Mouse (Mus musculus): Measurements from ENCODE around the gene Fbxw5.

The Fbxw5 gene

DNA sequence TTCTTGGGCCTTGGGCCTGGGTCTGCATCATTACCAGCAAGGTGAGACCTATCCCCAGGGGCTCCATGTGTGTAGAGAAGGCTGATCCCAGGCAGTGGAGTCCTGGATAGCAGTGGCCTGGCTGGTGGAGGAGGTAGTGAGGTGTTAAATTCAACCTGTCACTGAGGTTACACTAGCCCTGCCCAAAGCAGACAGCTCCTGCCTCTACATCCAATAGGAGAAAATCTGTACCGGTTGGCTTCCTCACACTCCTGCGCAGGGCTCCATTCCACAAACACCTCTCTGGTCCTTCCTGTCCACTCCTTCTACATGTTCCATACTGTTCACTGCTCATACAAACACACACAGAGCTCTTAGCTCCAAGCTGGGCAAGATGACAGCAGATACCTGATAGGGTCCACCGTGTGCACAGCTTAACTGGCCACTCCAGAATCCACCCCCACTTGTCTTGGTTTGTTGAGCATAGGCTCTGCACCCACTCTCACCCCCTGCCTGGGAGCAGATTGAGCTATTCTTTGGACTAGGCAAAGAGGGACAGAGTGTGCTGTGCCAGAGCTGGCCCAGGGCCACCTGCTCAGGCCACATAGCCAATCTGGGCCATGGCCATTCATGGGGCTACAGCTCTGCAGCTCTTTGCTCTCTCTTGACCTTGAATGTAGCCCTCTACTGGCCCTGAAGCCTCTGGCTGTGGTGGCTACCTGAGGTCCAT, 22.4 kb upstream of the Fbxw5 start:
- no peak for DNase-seq (ENCODE audit: low spot score in 2 of 2)

DNA sequence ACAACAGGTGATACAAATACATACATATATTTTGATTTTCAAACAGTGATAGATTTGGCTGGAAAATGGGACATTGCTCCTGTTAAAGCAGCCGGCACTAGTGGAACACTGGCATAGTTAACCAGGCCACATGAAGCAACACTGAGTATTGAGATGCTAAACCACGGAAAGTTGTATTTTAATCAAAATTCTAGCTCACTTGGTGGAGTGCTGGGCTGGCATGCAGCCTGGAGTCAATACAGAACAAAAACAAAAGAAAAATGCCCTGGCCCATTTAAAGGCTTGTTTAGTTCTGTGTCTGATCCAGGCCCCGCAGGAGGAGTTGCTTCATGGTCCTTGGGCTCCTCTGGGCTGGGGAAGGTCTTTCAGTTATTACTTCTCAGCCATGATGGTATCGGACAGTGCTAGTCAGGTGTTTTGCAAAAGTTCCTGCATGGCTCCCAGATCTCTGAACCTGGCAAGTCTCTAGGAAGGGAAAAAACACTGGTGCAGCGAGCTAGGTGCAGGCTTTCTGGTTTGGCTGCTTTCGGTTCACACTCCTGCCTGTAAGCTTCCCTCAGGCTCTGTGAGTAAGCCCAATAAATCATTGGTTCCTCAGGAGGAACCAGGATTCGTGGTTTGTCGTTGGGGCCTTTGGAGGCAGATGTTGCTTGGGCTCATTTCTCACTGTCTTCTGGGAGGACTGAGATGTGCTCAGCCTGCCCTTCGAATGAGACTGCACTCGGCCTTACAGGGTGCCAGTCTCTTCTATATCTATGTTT, 20.8 kb upstream of the Fbxw5 start:
- no peak for DNase-seq (ENCODE audit: low spot score in 2 of 2)

DNA sequence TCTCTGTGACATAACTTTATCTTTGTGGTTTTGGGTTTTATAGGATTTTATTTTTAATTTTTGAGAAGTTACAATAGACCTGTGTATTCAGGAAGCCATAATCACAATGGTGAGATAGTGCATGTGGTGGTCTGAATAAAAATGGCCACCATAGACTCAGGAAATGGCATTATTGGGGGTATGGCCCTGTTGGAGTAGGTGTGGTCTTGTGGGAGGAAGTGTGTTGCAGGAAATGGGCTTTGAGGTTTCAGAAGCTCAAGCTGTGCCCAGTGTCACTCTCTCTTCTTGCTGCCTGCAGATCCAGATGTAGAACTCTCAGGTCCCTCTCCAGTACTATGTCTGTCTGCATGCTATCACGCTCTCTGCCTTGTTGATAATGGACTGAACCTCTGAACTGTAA, 20.0 kb upstream of the Fbxw5 start:
- no peak for DNase-seq (ENCODE audit: low spot score in 2 of 2)

DNA sequence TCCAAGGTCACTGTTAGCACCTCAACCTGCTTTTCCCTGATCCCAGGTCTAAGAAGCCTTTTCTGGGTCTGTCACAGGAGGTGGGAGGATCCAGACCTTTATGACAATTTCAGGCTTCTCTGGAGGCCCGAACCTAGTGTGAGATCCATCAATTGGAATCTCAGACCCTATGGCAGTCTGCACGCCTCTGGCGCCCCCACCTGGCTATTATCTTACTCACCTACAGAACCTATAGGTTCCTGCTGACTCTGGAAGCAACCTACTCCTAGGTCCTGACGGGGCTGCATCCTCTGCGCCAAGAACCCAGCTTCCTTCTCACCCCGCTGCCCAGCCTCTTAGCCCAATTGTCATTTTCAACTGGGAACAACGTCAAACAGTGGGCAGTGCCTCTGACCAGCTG, 17.6 kb upstream of the Fbxw5 start:
- DNase-seq (ENCODE audit: low spot score in 2 of 2), result peak; percentile 21 to 40

DNA sequence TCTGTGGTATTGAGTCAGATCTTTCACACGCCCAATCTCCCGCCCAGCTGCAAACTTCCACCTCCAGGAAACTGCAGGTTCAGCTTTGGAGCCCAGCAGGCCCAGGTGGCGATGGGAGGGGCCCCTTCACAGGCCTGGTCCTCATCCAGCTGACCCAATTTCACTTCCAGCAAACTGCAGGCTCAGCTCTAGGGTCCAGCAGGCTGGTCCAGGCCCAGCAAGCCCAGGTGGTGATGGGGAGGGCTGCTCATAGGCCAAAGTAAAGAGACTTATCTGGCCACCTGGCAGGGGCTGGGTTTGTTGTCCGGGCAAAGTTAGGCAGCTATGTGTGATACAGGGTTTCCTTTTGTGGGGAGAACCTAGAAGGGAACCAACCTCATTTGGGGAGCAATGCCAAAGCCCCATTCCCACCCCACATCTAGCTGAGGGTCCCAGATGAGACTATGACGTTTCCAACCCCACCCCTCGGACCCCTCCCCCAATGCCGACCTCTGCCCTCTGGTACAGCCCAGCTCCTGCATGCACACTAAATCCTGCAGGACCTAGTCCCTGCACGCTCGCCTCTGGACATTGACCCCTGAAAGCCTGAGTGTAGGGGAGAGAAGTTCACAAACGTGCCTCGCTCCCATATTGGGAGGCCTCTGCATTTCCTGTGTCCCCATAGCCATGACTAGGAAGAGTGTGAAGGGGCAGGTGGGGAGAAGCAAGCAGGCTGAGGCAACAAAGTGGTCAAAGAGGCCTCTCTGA, 15.5 kb upstream of the Fbxw5 start:
- DNase-seq (ENCODE audit: low spot score in 2 of 2), result no peak

DNA sequence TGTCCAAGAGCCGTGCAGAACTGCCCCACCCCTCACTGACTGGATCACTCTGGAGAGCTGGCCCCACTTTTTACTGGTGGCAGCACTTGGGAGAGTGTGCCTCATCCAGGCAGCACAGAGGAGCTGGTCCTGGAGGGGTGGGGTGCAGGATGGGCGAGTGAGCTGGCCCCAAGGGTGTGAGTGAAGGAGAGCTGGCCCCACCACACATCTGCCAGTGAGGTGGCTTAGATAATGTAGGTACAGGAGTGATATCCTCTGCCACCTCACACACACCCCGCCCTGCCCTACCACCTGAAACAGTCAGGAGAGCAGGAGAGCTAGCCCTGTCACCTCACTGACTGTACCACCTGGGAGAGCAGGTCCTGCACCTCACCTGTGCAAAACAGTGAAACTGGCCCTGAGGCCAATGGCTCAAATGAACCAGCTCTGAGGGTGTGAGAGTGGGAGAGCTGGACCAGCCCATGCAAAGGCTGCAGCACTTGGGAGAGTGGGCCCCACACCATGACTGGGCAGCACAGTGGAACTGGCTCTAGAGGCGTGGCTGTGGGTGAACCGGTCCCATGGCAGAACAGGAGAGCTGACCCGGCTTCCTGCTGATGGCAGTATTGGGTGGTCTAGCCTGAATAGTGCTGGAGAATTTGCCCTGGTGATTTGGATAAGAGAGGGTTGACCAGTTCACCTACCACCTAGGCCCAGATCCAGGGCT, 12.4 kb upstream of the Fbxw5 start:
- no peak for DNase-seq (ENCODE audit: low spot score in 2 of 2)

DNA sequence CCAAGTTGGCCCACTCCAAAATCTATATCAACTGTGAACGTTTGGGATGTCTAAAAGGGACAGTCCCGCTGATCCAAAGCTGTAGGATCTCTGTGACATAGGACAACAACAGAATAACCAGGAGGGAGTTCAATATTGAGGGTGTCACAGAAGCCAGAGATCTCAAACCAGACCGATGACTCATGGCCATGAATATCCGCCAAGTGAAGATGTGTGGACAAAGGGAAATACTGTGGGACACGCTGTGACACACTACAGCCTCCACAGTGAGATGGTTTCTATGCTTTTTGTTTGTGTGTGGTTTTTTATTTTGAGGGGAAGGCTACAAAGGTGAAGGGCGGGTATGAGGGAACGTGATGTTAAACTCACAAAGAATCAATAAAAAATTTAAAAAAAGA, 11.9 kb upstream of the Fbxw5 start:
- no peak for DNase-seq (ENCODE audit: low spot score in 2 of 2)

DNA sequence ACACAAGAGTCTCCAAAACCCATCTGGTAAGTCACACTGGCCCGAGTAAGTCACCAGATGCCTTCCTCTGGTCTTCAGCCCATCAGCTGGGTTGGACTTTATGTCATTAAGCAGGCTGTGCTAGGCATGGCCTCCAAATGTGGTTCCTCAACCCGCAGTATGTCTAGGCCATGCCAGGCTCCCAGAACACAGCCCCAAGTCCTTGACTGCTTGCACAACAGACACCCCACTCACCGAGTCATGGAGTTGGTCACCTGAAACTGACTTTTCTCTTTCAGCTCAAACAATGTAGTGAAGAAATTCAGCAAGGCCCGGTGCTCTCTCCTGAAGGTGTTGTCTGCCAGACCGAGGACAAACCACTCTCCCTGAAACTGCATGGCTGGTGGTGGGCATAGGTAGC, 7.6 kb upstream of the Fbxw5 start:
- no peak for DNase-seq (ENCODE audit: low spot score in 2 of 2)

DNA sequence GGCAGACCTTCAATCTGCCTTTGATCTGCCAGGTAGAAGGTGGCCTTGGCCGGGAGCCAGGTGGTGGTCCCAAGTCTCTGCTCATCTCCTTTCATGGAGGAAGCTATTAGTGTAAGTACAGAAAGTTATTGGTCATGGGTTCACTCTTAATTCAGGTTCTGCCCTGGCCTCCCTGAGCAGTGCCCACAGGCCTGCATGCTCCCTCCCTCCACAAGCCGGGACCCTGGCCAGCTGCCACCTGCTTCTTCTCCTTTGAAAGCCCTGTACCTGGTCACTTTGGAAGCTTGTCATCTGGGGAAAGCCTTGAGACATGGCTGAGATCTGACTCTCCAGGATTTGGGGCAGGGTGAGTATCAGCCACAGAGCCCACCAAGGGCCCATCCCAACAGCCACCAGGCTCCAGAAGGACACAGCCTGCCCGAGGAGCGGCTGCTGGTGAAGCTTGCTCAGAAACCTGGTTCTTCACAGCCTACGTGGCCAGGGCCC, 7.0 kb upstream of the Fbxw5 start, which contains the start of gene Lcn12:
Gene Lcn12, minus strand, starts transcription at position 436 of the 486 bp plus-strand sequence.
- no peak for DNase-seq (ENCODE audit: low spot score in 2 of 2)

DNA sequence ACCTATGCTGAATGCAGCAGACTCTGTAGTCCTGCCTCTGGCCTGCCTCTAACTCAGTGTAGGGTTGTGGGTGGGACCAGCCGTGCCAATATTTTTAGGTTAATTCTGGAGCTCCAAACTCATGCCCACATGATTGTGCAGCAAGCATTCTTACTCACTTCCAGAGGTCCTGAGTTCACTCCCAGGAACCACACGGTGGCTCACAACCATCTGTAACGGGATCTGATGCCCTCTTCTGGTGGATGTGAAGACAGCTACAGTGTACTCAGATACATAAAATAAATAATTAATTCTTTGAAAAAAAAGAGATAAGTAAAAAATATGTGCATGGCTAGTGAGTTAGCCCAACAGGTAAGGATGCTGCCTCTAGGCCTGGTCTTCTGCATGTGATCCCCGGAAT, 4.1 kb upstream of the Fbxw5 start:
- DNase-seq (ENCODE audit: low spot score in 2 of 2), result no peak

DNA sequence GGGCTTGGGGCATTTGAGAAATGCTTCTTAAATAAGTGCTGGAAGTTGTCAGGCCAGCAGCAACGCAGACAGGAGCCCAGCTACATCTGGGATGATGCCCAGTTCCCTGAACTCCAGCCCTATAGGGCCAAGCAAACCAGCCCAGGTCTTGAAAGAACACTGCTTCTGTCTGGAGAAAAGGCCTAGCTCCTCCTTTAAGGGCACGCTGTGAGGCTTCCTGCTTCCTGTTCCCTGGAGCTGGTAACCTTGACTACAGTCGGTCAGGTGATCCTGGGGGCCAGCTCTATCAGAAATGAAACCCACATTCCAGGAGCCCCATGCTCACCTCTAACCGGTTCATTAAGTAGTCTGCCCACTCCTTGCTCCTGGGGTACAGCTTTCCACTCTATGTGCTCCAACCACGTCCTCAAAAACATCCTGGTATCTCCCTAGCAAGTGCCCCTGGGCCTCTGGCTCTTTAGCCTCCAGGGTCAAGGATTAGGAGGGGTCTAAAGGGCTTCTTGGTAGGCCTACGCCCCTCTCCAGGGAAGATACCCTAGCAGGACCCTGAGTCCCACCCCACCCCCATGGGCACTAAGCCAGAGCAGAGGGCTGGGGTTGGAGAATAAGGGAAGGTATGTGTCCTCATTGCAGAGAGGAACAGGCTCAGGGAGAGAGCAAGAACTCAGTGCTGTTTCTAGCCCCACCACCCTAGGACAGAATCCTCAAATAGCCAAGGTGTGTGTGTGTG, 2.5 kb upstream of the Fbxw5 start:
- DNase-seq (ENCODE audit: low spot score in 2 of 2), result no peak

DNA sequence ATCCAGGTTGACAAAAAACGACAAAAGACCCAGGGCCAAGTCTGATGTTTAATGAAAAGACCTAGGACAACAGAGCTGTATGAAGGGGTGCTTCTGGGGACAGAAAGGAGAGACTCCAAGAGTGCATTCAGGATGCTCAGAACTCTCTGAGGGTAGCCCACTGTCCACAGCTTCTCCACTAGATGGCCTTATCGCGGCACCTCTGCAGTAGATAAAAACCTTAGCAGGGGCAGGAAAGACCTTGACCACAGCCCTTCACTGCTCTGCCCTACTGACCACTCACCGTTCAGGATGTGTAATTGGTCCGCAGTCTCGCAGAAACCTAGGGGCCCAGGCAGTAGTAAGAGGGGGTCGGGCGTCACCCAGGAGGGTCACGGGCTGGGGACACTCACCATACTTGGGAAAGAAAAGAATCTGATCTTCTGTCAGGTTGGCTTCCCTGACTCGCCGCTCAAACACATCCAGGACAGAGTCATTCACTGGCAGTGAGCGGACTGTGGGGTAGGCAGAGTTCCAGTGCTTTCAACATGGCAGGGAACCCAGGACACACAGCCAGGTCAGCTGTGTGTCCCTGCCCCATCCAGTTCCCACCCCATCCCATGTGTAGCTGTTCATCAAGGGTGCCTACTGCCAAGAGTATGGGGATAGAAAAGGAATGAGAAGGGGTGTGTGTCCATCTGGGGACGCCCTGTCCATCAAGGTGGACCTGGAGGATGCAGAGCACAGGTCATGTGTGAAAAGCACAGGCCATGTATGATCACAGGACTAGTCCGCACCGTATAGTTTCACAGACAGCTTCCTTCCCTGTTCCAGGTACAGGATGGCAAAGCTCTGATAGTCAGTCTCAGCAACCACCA, 1.7 kb upstream of the Fbxw5 start:
- DNase-seq (ENCODE audit: low spot score in 2 of 2), result no peak

DNA sequence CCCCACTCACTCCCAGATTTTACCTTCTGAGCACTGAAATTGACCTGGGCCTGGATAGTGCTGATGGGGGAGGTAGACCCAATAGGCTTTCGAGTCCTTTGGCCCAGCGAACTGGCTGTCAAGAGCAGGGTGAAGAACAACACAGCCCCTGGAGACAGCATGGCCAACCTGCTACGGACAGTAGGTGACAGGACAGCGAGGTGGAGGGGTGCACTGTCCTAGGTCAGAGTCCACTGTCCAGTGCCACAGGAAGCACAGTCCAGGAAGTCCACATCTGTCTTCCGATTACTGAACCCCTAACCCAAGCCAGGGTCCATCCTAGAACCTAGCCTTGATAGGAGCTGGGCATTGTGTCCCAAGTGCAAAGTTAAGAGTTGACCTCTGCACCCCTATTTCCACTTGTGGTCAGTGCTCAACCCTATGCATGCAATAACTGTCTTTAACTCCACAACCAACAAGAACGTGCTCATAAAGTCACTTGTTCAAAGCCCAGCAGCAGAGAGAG, 427 bp upstream of the Fbxw5 start:
- no peak for DNase-seq (ENCODE audit: low spot score in 2 of 2)

DNA sequence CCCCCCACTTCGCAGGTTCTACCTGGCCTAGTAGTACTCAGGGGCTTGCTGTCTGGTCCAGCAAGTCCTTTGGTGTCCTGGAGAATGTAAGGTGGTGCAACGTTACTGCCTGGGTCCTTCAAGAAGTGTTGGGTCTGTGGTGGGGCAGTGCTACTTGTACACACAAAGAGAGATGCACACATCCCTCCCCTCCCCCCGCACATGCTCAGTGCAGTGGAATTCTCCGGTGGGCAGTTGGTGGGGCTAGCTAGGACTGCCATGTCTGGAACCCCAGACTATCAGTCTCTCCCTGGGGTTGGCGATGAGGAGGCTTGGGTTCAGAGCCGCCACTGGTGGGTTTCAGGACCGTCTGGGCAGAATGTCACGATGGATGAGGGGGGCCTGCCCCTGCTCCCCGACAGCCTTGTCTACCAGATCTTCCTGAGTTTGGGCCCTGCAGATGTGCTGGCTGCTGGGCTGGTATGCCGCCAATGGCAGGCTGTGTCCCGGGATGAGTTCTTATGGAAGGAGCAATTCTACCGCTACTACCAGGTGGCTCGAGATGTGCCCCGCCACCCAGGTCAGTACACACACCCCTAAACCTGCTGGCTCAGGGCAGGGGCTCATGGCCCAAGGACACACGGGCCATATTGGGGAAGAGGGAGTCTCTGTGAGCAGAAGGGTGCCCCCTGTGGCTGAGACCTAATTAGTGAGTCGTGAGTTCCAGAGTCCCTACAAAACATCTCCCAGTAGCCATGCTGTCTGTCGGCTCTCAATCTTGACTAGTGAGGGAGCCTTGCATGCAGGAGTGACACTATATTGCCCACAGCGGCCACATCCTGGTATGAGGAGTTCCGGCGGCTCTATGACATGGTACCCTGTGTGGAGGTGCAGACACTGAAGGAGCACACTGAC, 1.3 kb downstream of the Fbxw5 start, which contains the start of gene C8g:
Gene C8g, minus strand, starts transcription at position 127 of the 894 bp plus-strand sequence.
- DNase-seq (ENCODE audit: low spot score in 2 of 2), result no peak

DNA sequence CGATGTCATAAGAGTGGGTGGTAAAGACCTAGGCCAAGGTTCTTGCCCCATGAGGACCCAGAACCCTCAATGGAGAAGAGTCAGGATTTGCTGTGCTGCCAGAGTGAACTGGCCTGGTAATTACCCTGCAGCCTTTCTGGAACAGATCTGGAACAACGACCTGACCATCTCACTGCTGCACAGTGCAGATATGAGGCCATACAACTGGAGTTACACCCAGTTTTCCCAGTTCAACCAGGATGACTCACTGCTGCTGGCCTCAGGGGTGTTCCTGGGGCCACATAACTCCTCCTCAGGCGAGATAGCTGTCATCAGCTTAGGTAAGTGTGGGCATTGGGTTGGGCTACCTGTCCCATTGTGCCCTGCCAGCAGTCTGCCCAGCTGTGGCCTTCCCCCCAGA, 2.2 kb downstream of the Fbxw5 start:
- DNase-seq (ENCODE audit: low spot score in 2 of 2), result no peak

DNA sequence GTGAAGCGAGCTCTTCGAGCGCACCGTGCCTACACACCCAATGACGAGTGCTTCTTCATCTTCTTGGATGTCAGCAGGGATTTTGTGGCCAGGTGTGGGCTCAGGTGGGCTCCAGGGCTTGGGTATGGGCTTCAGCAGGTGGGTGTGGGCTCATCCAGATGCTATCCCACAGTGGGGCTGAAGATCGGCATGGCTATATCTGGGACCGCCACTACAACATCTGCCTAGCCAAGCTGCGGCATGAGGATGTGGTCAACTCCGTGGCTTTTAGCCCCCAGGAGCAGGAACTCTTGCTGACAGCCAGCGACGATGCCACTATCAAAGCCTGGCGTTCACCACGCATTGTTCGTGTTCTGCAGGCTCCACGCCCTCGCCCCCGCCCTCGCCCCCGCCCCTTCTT, 4.0 kb downstream of the Fbxw5 start:
- no peak for DNase-seq (ENCODE audit: low spot score in 2 of 2)

DNA sequence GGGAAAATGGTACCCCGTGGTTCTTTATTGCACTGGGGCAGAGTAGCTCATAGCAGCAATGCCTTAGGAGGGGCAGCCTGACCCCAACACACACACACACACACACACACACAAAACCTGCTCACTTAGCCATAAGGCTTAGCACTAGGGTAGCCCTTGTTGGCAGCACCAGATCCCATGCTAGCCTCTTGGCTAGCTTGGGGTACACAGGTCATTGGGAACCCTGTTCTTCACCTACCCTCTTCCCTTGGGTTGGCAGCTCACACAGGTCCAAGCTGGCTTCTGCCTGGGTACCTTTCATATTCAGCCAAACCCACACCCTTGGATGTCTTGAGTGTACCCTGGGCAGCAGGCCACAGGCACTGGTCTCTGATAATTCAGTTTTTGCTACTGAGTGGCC, 4.5 kb downstream of the Fbxw5 start:
- DNase-seq (ENCODE audit: low spot score in 2 of 2), result no peak

DNA sequence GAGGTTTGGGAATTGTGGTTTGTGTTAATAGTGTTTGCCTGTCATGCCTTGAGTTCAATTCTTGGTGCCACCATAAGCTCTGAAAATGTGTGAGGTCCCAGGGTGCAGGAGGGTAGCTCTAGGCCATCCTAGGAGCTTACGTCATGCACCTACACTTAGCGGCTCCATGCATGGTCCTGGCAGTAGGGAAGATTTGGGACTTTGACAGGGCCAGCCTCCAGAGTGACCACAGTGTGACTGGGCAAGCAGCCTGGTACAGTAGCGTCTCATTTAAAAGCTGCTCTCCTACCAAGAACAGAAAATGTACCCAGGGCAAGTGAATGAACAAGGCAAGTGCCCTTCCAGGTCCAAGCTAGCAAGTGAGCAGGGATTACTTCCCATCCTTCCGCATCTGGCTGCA, 5.3 kb downstream of the Fbxw5 start:
- DNase-seq (ENCODE audit: low spot score in 2 of 2), result no peak

DNA sequence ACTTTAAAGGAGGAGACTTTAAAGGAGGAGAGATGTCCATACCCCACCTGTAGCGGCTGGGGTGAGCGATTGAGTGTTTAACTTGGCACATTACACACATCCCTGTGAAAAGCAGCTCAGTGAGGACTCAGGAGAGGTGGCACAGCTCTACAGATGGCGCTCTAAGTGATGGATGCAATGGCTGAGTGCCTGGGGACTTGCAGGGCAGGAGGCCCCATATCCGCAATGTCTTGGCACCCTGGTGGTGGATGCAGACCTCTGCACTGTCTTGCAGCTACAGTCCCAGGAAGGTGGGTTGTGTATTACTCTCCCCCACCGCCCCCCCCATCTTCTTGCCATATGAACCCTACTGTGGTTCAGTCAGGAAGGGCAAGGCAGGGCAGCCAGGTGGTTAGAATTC, 6.4 kb downstream of the Fbxw5 start:
- DNase-seq (ENCODE audit: low spot score in 2 of 2), result no peak

Data from spleen, postnatal 14 days (tissue).